8 mouse cellular contexts compared by ENCODE assay signal in the genomic region with DNA sequence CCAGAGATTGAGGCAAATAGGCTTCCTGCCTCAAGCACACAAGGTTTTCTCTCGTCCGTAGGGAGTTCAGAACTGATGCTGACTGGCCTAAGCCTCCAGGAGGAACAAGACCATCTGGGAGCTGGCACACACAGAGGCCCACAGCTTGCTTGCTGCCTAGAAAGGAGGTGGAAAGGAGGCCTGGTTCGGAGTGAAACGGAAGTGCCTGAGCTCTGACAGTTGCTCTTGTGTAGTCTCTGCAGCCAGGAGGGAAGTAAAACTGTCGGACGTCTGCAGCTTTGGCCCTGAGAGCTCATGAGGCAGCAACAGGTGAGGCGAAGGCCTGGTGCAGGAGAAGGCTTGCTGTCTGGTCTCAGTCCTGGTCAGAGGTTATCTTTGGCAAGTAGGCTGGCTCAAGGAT. TPM values are rescaled to one million over a fixed set of nuclear protein-coding genes. Genes with fewer than 3 reads are reported as not detected.
DNase-seq lines count a peak whose midpoint lies in the region; ATAC-seq and TF ChIP-seq lines count a peak whose summit lies in the region.

Gene Fchsd2, plus strand, starts transcription at position 246 of the 400 bp plus-strand sequence.

- TF ChIP-seq EP300 in CH12.LX (IDR thresholded peaks at IDR 0.05; ENCODE audit: low read length) = peak; percentile 72

- H3K79me2 ChIP-seq in CH12.LX (replicated peaks; ENCODE audit: control insufficient read depth, extremely low read depth, insufficient read depth, poor library complexity, severe bottlenecking) = no peaks in the 10 kb centered on the region

- 65% methylated on average over 7 of the region's 7 CpGs for WGBS in embryonic facial prominence, embryonic 13.5 days
- WGBS in midbrain, embryonic 11.5 days = 76% methylated on average over 7 of the region's 7 CpGs

- no peaks in the 10 kb centered on the region for H3K27me3 ChIP-seq in CH12.LX (replicated peaks)
- H3K27me3 ChIP-seq in embryonic facial prominence, embryonic 13.5 days = no peaks in the 10 kb centered on the region
- H3K27me3 ChIP-seq in midbrain, embryonic 11.5 days (ENCODE audit: control insufficient read depth, insufficient read depth, low read length) = no peaks in the 10 kb centered on the region

- intact Hi-C loops in heart, postnatal 25 days (cut with DNase I) = no loop called here

- ATAC-seq in embryonic facial prominence, embryonic 13.5 days (ENCODE audit: insufficient number of reproducible peaks, insufficient read depth, low FRiP score, low TSS enrichment, low read depth) = no peak
- no peak for ATAC-seq in midbrain, embryonic 11.5 days (ENCODE audit: low FRiP score)

- H3K4me2 ChIP-seq in CH12.LX (ENCODE audit: insufficient read depth, low read depth, poor library complexity, severe bottlenecking) = peak within 1 kb of the TSS; percentile 68
- no peak within 1 kb of the TSS for H3K4me2 ChIP-seq in embryonic facial prominence, embryonic 13.5 days
- no peak within 1 kb of the TSS for H3K4me2 ChIP-seq in midbrain, embryonic 11.5 days

- TF ChIP-seq RAD21 in CH12.LX (IDR thresholded peaks at IDR 0.05; ENCODE audit: low read depth, low read length) = peak; percentile 4

- H3K4me1 ChIP-seq in CH12.LX (ENCODE audit: control insufficient read depth in 1 of 2, insufficient read depth in 2 of 2) = peaks cover 24 to 90% of the 10 kb centered on the region in 2 experiments
- no peaks in the 10 kb centered on the region for H3K4me1 ChIP-seq in embryonic facial prominence, embryonic 13.5 days
- H3K4me1 ChIP-seq in midbrain, embryonic 11.5 days (ENCODE audit: control insufficient read depth, insufficient read depth, low read length) = no peaks in the 10 kb centered on the region

- no peaks in the 10 kb centered on the region for H3K9me3 ChIP-seq in CH12.LX (replicated peaks; ENCODE audit: low read length)
- H3K9me3 ChIP-seq in embryonic facial prominence, embryonic 13.5 days = no peaks in the 10 kb centered on the region
- no peaks in the 10 kb centered on the region for H3K9me3 ChIP-seq in midbrain, embryonic 11.5 days (ENCODE audit: control insufficient read depth, low read length)

- DNase-seq in adrenal gland, adult 18-20 months (ENCODE audit: low spot score in 2 of 2) = no peak
- no peak for DNase-seq in adrenal gland, adult (ENCODE audit: inconsistent age in 2 of 2, low spot score in 1 of 2)
- peak; percentile 87 for DNase-seq in CH12.LX (ENCODE audit: extremely low read depth)
- DNase-seq in heart, postnatal 25 days (ENCODE audit: low spot score) = no peak
- DNase-seq in left cerebral cortex, adult 8-10 months (ENCODE audit: low spot score in 2 of 2) = no peak
- DNase-seq in midbrain, embryonic 11.5 days (ENCODE audit: low spot score, missing footprints) = no peak
- DNase-seq in thymus, postnatal 0 days (ENCODE audit: low spot score) = peak; percentile 66

- in situ Hi-C loops in CH12.LX (cut with MboI; ENCODE audit: low pct_ligation_motif_present, low pct_unique_long_range_greater_than_20kb, low sequenced_read_pairs) = no loop called here

- peak within 1 kb of the TSS; percentile 95 for H3K27ac ChIP-seq in CH12.LX (ENCODE audit: insufficient read depth, low read depth)
- H3K27ac ChIP-seq in embryonic facial prominence, embryonic 13.5 days = no peak within 1 kb of the TSS
- no peak within 1 kb of the TSS for H3K27ac ChIP-seq in midbrain, embryonic 11.5 days (ENCODE audit: low read depth, low read length)

- peak within 1 kb of the TSS; percentile 36 for H3K9ac ChIP-seq in CH12.LX (ENCODE audit: insufficient read depth, low read depth)
- no peak within 1 kb of the TSS for H3K9ac ChIP-seq in embryonic facial prominence, embryonic 13.5 days
- no peak within 1 kb of the TSS for H3K9ac ChIP-seq in midbrain, embryonic 11.5 days (ENCODE audit: low read length)

- TF ChIP-seq POLR2A in CH12.LX (IDR thresholded peaks at IDR 0.05; ENCODE audit: low read depth, low read length) = peak; percentile 57; the same call in 1 of the 2 replicates

- dilution Hi-C loops in CH12.LX (cut with MboI; ENCODE audit: extremely low pct_ligation_motif_present, extremely low pct_unique_long_range_greater_than_20kb, low sequenced_read_pairs) = no loop called here

- TF ChIP-seq CTCF in CH12.LX (conservative IDR thresholded peaks at IDR 0.05 in 1 of 2, IDR thresholded peaks at IDR 0.05 in 1 of 2; ENCODE audit: low read depth in 2 of 2, low read length in 2 of 2) = no peak

- no peaks in the 10 kb centered on the region for H3K36me3 ChIP-seq in CH12.LX (replicated peaks in 1 of 2; ENCODE audit: control insufficient read depth in 1 of 2, insufficient read depth in 1 of 2, low read length in 1 of 2)
- no peaks in the 10 kb centered on the region for H3K36me3 ChIP-seq in embryonic facial prominence, embryonic 13.5 days
- H3K36me3 ChIP-seq in midbrain, embryonic 11.5 days (ENCODE audit: control insufficient read depth, insufficient read depth, low read length) = no peaks in the 10 kb centered on the region

- peak within 1 kb of the TSS in 2 of 3 experiments; percentile 10 to 34 for H3K4me3 ChIP-seq in CH12.LX (replicated peaks in 1 of 3; ENCODE audit: low read depth in 2 of 3, low read length in 2 of 3, poor library complexity in 1 of 3)
- H3K4me3 ChIP-seq in embryonic facial prominence, embryonic 13.5 days = no peak within 1 kb of the TSS
- H3K4me3 ChIP-seq in midbrain, embryonic 11.5 days (ENCODE audit: low read depth, low read length) = no peak within 1 kb of the TSS

TF ChIP-seq in CH12.LX, 34 proteins besides CTCF, POLR2A, EP300 and RAD21:
- TF ChIP-seq MAX (IDR thresholded peaks at IDR 0.05; ENCODE audit: low read length) = peak; percentile 65
- peak; percentile 73 for TF ChIP-seq ELF1 (IDR thresholded peaks at IDR 0.05; ENCODE audit: low read depth, low read length)
- TF ChIP-seq TBP (conservative IDR thresholded peaks at IDR 0.05; ENCODE audit: low read depth, low read length) = peak; percentile 75
- no peak for TF ChIP-seq ZC3H11A (IDR thresholded peaks at IDR 0.05; ENCODE audit: low read depth, low read length)
- TF ChIP-seq BHLHE40 (IDR thresholded peaks at IDR 0.05; ENCODE audit: low read depth, low read length) = peak; percentile 60; the same call in 1 of the 2 replicates
- peak; percentile 84 for TF ChIP-seq TCF12 (IDR thresholded peaks at IDR 0.05; ENCODE audit: low read depth, low read length)
- no peak for TF ChIP-seq MAZ (IDR thresholded peaks at IDR 0.05; ENCODE audit: low read depth, low read length)
- TF ChIP-seq ETS1 (conservative IDR thresholded peaks at IDR 0.05; ENCODE audit: low read depth, low read length) = peak; percentile 35; the same call in 1 of the 2 replicates
- TF ChIP-seq NELFE (IDR thresholded peaks at IDR 0.05; ENCODE audit: low read depth, low read length) = 0 out of 2 replicates have a peak, but pooled peaks have one; percentile 18
- peak; percentile 51 for TF ChIP-seq IRF4 (IDR thresholded peaks at IDR 0.05; ENCODE audit: low read depth, low read length)
- TF ChIP-seq KAT2A (IDR thresholded peaks at IDR 0.05; ENCODE audit: insufficient replicate concordance, low read length) = no peak
- peak; percentile 48; the same call in 1 of the 2 replicates for TF ChIP-seq MEF2A (IDR thresholded peaks at IDR 0.05; ENCODE audit: borderline replicate concordance, low read depth, low read length)

RNA-seq across cellular contexts. Expression of gene Fchsd2, which starts in this region (rescaled TPM):
- 10 to 100 TPM; 15.9 to 18.8 TPM for total RNA-seq in adrenal gland, adult 18-20 months (2021)
- total RNA-seq in CH12.LX (2012; rRNA removed) (25.5 and 26.1 TPM in 2 replicates), CH12.LX (2014; rRNA removed) (23.8 and 25.9 TPM in 2 replicates)
- 37.5 and 38.2 TPM in 2 replicates for polyA plus RNA-seq in CH12.LX (2012; ENCODE audit: insufficient read length, low read depth)
- polyA plus RNA-seq in embryonic facial prominence, embryonic 13.5 days (2015; fragmentation: Nextera tagmentation; extraction: Ambion mirVana) = 24.9 and 29.1 TPM in 2 replicates
- total RNA-seq in heart, postnatal 25 days (2021) = 10 to 100 TPM; 20.1 to 29.1 TPM
- total RNA-seq in left cerebral cortex, adult 8-10 months (2022) = 10 to 100 TPM; 44.1 to 47.7 (median 46.5) TPM
- 24.7 and 24.8 TPM in 2 replicates for polyA plus RNA-seq in midbrain, embryonic 11.5 days (2014; fragmentation: Nextera tagmentation; extraction: Ambion mirVana)
- polyA plus RNA-seq in thymus, postnatal 0 days (2015; fragmentation: Nextera tagmentation; extraction: Ambion mirVana) = 16.9 and 17.8 TPM in 2 replicates

Comparison
In these comparisons a context has a peak if more than half of its experiments do, and no peak if none do; other contexts are left out.
1. DNase-seq: peak in CH12.LX (single experiment) and thymus, postnatal 0 days (single experiment); none in adrenal gland, adult 18-20 months (0 of 2), adrenal gland, adult (0 of 2), heart, postnatal 25 days (single experiment), left cerebral cortex, adult 8-10 months (0 of 2) and midbrain, embryonic 11.5 days (single experiment).
2. H3K4me3 ChIP-seq: peak in CH12.LX (2 of 3); none in embryonic facial prominence, embryonic 13.5 days (single experiment) and midbrain, embryonic 11.5 days (single experiment).